Mouse (Mus musculus): ENCODE results near the gene Dnajc15. TPM values are rescaled to one million over a fixed set of nuclear protein-coding genes. Genes with fewer than 3 reads are reported as not detected.
A peak's percentile ranks its signal among the peaks of the same experiment; 100 is the strongest.
"Not testable (repeated sequence)": the region's sequence is repeated elsewhere in the genome, so short reads cannot be mapped to it uniquely, and the experiment has no call there.

The Dnajc15 gene
- polyA plus RNA-seq, 1 experiment = 50.1 TPM

- H3K4me3 ChIP-seq (ENCODE audit: insufficient read depth, poor library complexity, severe bottlenecking) = no peak overlapping the region
- H3K36me3 ChIP-seq (ENCODE audit: control insufficient read depth, insufficient read depth) = no peaks in the 10 kb centered on the region
- no peak overlapping the region for H3ac ChIP-seq (ENCODE audit: control insufficient read depth, insufficient read length, low read depth)
- TF ChIP-seq CTCF (IDR thresholded peaks at IDR 0.05; ENCODE audit: control insufficient read depth, insufficient read depth, insufficient read length) = no peak
- TF ChIP-seq FOSL1 (IDR thresholded peaks at IDR 0.05; ENCODE audit: insufficient read depth, low read length, poor library complexity, severe bottlenecking) = no peak
- TF ChIP-seq MAX (IDR thresholded peaks at IDR 0.05) = peak; percentile 21
- no peak for TF ChIP-seq CEBPB (IDR thresholded peaks at IDR 0.05; ENCODE audit: low read depth)
- no peak for TF ChIP-seq USF1 (IDR thresholded peaks at IDR 0.05; ENCODE audit: low read depth)
- no peak for TF ChIP-seq MYOG (IDR thresholded peaks at IDR 0.05; ENCODE audit: control insufficient read depth, extremely low read depth, insufficient read length)
- TF ChIP-seq MYOD1 (IDR thresholded peaks at IDR 0.05; ENCODE audit: control insufficient read depth, insufficient read length, low read depth) = peak; percentile 3
- H3K79me2 ChIP-seq (ENCODE audit: control insufficient read depth, insufficient read depth) = no peaks in the 10 kb centered on the region
- no peaks in the 10 kb centered on the region for H3K27me3 ChIP-seq (ENCODE audit: control insufficient read depth, insufficient read depth, insufficient read length)
- H3K79me3 ChIP-seq (ENCODE audit: low read depth) = no peaks in the 10 kb centered on the region
Observed at GRCm38 (mm10) chr14:77886941-77887340, 12.0 kb upstream of the Dnajc15 start.

GRCm38 (mm10) chr14:77886376-77886775, 11.5 kb upstream of the Dnajc15 start:
- TF ChIP-seq MYOG (IDR thresholded peaks at IDR 0.05; ENCODE audit: control insufficient read depth, extremely low read depth, insufficient read length) (no peak), MYOD1 (IDR thresholded peaks at IDR 0.05; ENCODE audit: control insufficient read depth, insufficient read length, low read depth) (peak; percentile 1)
- H3K4me3 ChIP-seq (ENCODE audit: insufficient read depth, poor library complexity, severe bottlenecking) = no peak overlapping the region
- no peaks in the 10 kb centered on the region for H3K27me3 ChIP-seq (ENCODE audit: control insufficient read depth, insufficient read depth, insufficient read length)
- no peaks in the 10 kb centered on the region for H3K36me3 ChIP-seq (ENCODE audit: control insufficient read depth, insufficient read depth)
- no peaks in the 10 kb centered on the region for H3K79me3 ChIP-seq (ENCODE audit: low read depth)
- H3ac ChIP-seq (ENCODE audit: control insufficient read depth, insufficient read length, low read depth) = no peak overlapping the region
- H3K79me2 ChIP-seq (ENCODE audit: control insufficient read depth, insufficient read depth) = no peaks in the 10 kb centered on the region

DNA sequence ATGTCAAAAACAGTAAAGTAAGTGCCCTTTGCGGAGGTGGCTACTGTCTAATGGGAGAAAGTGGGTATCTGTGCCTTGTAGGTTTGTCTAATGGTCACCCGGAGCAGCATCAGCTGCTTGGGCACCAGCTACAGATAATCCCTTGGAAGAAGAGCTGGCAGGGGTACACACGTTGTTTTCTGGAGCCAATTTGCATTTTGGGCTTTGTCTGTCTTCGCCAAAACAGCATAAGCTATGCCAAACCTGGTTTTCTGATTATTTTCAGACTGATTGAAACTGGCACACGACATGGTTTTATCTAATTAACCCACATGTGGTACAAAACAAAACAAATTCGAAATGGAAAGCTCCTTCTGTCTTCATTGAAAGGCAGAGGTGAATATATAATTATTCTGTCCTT, 7.7 kb upstream of the Dnajc15 start:
- no peaks in the 10 kb centered on the region for H3K27me3 ChIP-seq (ENCODE audit: control insufficient read depth, insufficient read depth, insufficient read length)
- H3K36me3 ChIP-seq (ENCODE audit: control insufficient read depth, insufficient read depth) = no peaks in the 10 kb centered on the region
- no peaks in the 10 kb centered on the region for H3K79me3 ChIP-seq (ENCODE audit: low read depth)
- H3ac ChIP-seq (ENCODE audit: control insufficient read depth, insufficient read length, low read depth) = no peak overlapping the region
- TF ChIP-seq CEBPB (IDR thresholded peaks at IDR 0.05; ENCODE audit: low read depth) = no peak
- TF ChIP-seq CTCF (IDR thresholded peaks at IDR 0.05; ENCODE audit: control insufficient read depth, insufficient read depth, insufficient read length) = no peak
- no peak for TF ChIP-seq FOSL1 (IDR thresholded peaks at IDR 0.05; ENCODE audit: insufficient read depth, low read length, poor library complexity, severe bottlenecking)
- H3K79me2 ChIP-seq (ENCODE audit: control insufficient read depth, insufficient read depth) = no peaks in the 10 kb centered on the region
- H3K4me3 ChIP-seq (ENCODE audit: insufficient read depth, poor library complexity, severe bottlenecking) = no peak overlapping the region

DNA sequence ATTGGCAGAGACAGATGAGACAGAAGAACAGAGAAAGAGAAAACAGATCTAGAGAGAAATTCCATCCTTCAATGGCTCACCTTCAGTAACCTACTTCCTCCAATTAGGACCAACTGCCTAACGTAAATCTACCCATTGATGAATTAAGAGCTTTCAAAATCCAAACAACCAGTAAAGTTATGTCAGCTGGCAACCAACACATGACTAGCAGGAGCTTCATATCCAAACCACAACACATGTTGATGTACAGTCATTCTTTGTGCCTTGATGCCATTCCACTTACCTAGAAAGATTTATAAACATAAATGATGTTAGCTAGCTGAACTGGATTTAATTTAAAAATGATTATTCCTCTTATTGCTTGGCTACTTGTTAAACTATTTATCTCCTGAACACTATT, 7.1 kb upstream of the Dnajc15 start:
- Histone ChIP-seq H3K79me3 (ENCODE audit: low read depth) (no peaks in the 10 kb centered on the region), H3K27me3 (ENCODE audit: control insufficient read depth, insufficient read depth, insufficient read length) (no peaks in the 10 kb centered on the region), H3ac (ENCODE audit: control insufficient read depth, insufficient read length, low read depth) (no peak overlapping the region), H3K79me2 (ENCODE audit: control insufficient read depth, insufficient read depth) (no peaks in the 10 kb centered on the region), H3K36me3 (ENCODE audit: control insufficient read depth, insufficient read depth) (no peaks in the 10 kb centered on the region), H3K4me3 (ENCODE audit: insufficient read depth, poor library complexity, severe bottlenecking) (no peak overlapping the region)
- TF ChIP-seq USF1 (IDR thresholded peaks at IDR 0.05; ENCODE audit: low read depth) (peak; percentile 70), FOSL1 (IDR thresholded peaks at IDR 0.05; ENCODE audit: insufficient read depth, low read length, poor library complexity, severe bottlenecking) (no peak), MYOD1 (IDR thresholded peaks at IDR 0.05; ENCODE audit: control insufficient read depth, insufficient read length, low read depth) (peak; percentile 65)

DNA sequence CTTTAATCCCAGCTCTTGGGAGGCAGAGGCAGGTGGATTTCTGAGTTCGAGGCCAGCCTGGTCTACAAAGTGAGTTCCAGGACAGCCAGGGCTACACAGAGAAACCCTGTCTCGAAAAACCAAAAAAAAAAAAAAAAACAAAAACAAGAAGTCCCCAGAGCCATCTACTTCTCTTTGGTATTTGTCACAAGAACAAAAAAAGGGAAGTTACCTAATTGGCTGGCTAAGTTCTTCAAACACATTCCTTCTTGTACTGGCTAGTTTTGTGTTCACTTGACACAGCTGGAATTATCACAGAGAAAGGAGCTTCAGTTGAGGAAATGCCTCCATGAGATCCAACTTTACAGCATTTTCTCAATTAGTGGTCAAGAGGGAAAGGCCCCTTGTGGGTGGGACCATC, 3.0 kb upstream of the Dnajc15 start:
- not testable (repeated sequence) for H3K4me3 ChIP-seq (ENCODE audit: insufficient read depth, poor library complexity, severe bottlenecking); H3K36me3 ChIP-seq (ENCODE audit: control insufficient read depth, insufficient read depth); H3ac ChIP-seq (ENCODE audit: control insufficient read depth, insufficient read length, low read depth); H3K27me3 ChIP-seq (ENCODE audit: control insufficient read depth, insufficient read depth, insufficient read length); H3K79me3 ChIP-seq (ENCODE audit: low read depth)
- H3K79me2 ChIP-seq (ENCODE audit: control insufficient read depth, insufficient read depth) = peaks cover 13% of the 10 kb centered on the region

GRCm38 (mm10) chr14:77876199-77876598, 1.3 kb upstream of the Dnajc15 start:
- Histone ChIP-seq H3K36me3 (ENCODE audit: control insufficient read depth, insufficient read depth) (peaks cover under 1% of the 10 kb centered on the region), H3ac (ENCODE audit: control insufficient read depth, insufficient read length, low read depth) (no peak overlapping the region), H3K79me3 (ENCODE audit: low read depth) (peaks cover 4% of the 10 kb centered on the region), H3K27me3 (ENCODE audit: control insufficient read depth, insufficient read depth, insufficient read length) (no peaks in the 10 kb centered on the region), H3K4me3 (ENCODE audit: insufficient read depth, poor library complexity, severe bottlenecking) (no peak overlapping the region), H3K79me2 (ENCODE audit: control insufficient read depth, insufficient read depth) (peaks cover 13% of the 10 kb centered on the region)
- TF ChIP-seq CEBPB (IDR thresholded peaks at IDR 0.05; ENCODE audit: low read depth) (no peak), MAX (IDR thresholded peaks at IDR 0.05) (no peak), CTCF (IDR thresholded peaks at IDR 0.05; ENCODE audit: control insufficient read depth, insufficient read depth, insufficient read length) (no peak), USF1 (IDR thresholded peaks at IDR 0.05; ENCODE audit: low read depth) (no peak)

- Histone ChIP-seq H3K4me3 (ENCODE audit: insufficient read depth, poor library complexity, severe bottlenecking) (no peak overlapping the region), H3K79me3 (ENCODE audit: low read depth) (peaks cover 10% of the 10 kb centered on the region), H3K79me2 (ENCODE audit: control insufficient read depth, insufficient read depth) (peaks cover 26% of the 10 kb centered on the region), H3K27me3 (ENCODE audit: control insufficient read depth, insufficient read depth, insufficient read length) (no peaks in the 10 kb centered on the region), H3ac (ENCODE audit: control insufficient read depth, insufficient read length, low read depth) (no peak overlapping the region), H3K36me3 (ENCODE audit: control insufficient read depth, insufficient read depth) (peaks cover 11% of the 10 kb centered on the region)
- TF ChIP-seq MYOG (IDR thresholded peaks at IDR 0.05; ENCODE audit: control insufficient read depth, extremely low read depth, insufficient read length) (no peak), CEBPB (IDR thresholded peaks at IDR 0.05; ENCODE audit: low read depth) (no peak), FOSL1 (IDR thresholded peaks at IDR 0.05; ENCODE audit: insufficient read depth, low read length, poor library complexity, severe bottlenecking) (no peak), MAX (IDR thresholded peaks at IDR 0.05) (no peak), USF1 (IDR thresholded peaks at IDR 0.05; ENCODE audit: low read depth) (no peak), CTCF (IDR thresholded peaks at IDR 0.05; ENCODE audit: control insufficient read depth, insufficient read depth, insufficient read length) (no peak), MYOD1 (IDR thresholded peaks at IDR 0.05; ENCODE audit: control insufficient read depth, insufficient read length, low read depth) (no peak)
Observed at GRCm38 (mm10) chr14:77871380-77871975, 3.4 kb downstream of the Dnajc15 start.
